Mouse (Mus musculus): ENCODE measurements around the gene Aunip. TPM values are rescaled to one million over a fixed set of nuclear protein-coding genes. Genes with fewer than 3 reads are reported as not detected.

Gene Aunip
- polyA plus RNA-seq, 1 experiment from 2014 or later, result 7.6 TPM

- ATAC-seq (ENCODE audit: low FRiP score), result no peak
- H3K27me3 ChIP-seq, result peaks cover 3% of the 10 kb centered on the region; the same call in 1 of the 2 replicates
- no peak overlapping the region for H3K9ac ChIP-seq
- H3K9me3 ChIP-seq (replicated peaks), result 0 out of 2 replicates have a peak, but pooled peaks cover 7% of the 10 kb centered on the region
- H3K27ac ChIP-seq, result no peak overlapping the region
- WGBS, result 88% methylated on average over 16 of the region's 16 CpGs
- peaks cover 6% of the 10 kb centered on the region for H3K36me3 ChIP-seq
- H3K4me3 ChIP-seq, result no peak overlapping the region
- H3K4me1 ChIP-seq, result peaks cover 7% of the 10 kb centered on the region
- no peak overlapping the region for H3K4me2 ChIP-seq (replicated peaks)
These were observed 52.8 kb downstream of the Aunip start for GRCm38 (mm10) chr4:134563624-134564023.

GRCm38 (mm10) chr4:134564093-134564492, 53.3 kb downstream of the Aunip start:
- no peak overlapping the region for H3K4me2 ChIP-seq (replicated peaks)
- peaks cover 5% of the 10 kb centered on the region for H3K4me1 ChIP-seq
- peaks cover 7% of the 10 kb centered on the region for H3K36me3 ChIP-seq
- ATAC-seq (ENCODE audit: low FRiP score), result no peak
- 0 out of 2 replicates have a peak, but pooled peaks cover 7% of the 10 kb centered on the region for H3K9me3 ChIP-seq (replicated peaks)
- no peak overlapping the region for H3K4me3 ChIP-seq
- no peak overlapping the region for H3K27ac ChIP-seq
- H3K27me3 ChIP-seq, result peaks cover 3% of the 10 kb centered on the region; the same call in 1 of the 2 replicates
- H3K9ac ChIP-seq, result no peak overlapping the region
- WGBS, result 83% methylated on average over 6 of the region's 6 CpGs

DNA sequence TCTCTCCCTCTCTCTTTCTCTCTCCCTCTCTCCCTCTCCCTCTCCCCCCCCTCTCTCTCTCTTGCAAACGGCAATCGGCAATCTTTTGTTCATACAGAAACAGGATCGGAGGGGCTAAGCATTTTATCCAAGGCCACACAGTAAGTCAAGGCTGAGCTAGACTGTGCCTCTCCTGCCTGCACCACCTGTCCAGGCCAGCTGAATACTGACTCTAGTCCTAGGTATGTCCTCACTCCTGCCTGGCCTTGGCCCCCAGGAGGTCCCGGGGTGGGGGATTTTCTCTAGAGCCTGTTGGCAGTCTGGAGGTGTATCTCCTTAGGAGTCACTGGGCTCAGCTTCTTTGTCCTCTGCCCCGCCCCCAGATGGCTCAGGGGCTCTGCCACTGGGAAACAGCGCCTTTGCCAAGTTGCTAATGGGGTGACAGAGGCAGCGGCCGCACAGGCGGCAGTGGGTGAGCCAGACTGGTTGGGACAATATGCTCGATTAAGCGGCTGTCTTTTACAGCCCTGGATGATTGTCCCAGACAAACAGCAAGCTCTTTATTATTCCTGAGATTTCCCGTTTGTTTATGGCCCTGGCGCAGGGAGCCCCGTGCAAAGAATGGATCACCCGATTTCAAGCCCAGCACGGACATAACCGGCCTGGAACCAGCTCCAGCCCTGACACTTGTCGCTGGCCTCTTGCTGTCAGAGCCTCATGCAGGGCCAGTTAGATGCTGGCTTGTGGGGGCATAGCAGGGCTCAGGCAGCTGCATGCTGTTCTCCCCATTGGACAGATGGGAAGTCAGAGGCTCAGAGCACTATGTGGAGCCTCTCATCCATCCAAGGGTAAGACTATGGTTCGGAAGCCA, 56.8 kb downstream of the Aunip start:
- Histone ChIP-seq H3K4me2 (replicated peaks) (no peak overlapping the region), H3K36me3 (peaks cover 8% of the 10 kb centered on the region), H3K9me3 (replicated peaks) (0 out of 2 replicates have a peak, but pooled peaks cover 7% of the 10 kb centered on the region), H3K27me3 (peaks cover 3% of the 10 kb centered on the region; the same call in 1 of the 2 replicates), H3K4me1 (peaks cover 9% of the 10 kb centered on the region), H3K9ac (no peak overlapping the region), H3K4me3 (no peak overlapping the region), H3K27ac (peak overlapping the region; percentile 57)
- 22% methylated on average over 19 of the region's 19 CpGs for WGBS
- ATAC-seq (ENCODE audit: low FRiP score), result peak; percentile 76

DNA sequence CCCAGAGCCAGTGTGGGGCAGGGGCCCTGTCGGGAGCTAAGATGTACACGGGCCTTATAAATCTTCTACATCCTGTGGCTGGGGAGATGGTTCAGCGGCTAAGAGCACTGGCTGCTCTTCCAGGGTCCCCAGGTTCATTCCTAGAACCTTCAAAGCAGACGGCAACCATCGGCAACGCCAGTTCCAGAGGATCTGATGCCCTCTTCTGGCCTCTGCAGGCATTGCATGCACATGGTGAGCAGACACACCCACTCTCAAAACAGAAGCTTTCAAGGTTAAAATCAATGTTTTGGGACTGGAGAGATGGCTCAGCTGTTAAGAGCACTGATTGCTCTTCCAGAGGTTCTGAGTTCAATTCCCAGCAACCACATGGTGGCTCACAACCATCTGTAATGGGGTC, 58.4 kb downstream of the Aunip start:
- 77% methylated on average over 6 of the region's 6 CpGs for WGBS
- Histone ChIP-seq H3K9me3 (replicated peaks) (peaks cover 7% of the 10 kb centered on the region; the same call in 1 of the 2 replicates), H3K4me1 (peaks cover 11% of the 10 kb centered on the region)

DNA sequence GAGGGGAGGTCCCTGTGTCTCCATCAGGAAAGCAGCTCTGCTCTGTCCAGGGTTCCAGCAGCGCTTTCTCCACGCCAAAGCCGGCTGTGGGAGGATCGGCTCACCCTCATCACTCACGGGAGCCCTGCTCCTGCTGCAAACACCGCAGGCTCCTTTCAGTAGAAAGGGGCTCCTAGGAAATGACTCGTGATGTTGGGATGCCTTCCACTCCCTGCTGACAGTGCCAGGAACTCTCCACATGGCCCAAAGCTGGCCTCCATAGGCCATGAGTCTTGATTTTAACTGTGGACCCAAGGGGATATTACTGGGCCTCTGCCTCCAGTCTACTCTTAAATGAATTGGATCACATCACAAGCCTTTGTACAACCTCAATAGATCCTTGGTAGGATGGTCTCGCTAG, 59.0 kb downstream of the Aunip start:
- Histone ChIP-seq H3K4me1 (peaks cover 11% of the 10 kb centered on the region), H3K9ac (no peak overlapping the region), H3K27me3 (peaks cover 3% of the 10 kb centered on the region; the same call in 1 of the 2 replicates), H3K27ac (no peak overlapping the region), H3K4me3 (no peak overlapping the region), H3K4me2 (replicated peaks) (no peak overlapping the region), H3K36me3 (peaks cover 8% of the 10 kb centered on the region), H3K9me3 (replicated peaks) (peaks cover 7% of the 10 kb centered on the region; the same call in 1 of the 2 replicates)
- ATAC-seq (ENCODE audit: low FRiP score), result no peak
- 74% methylated on average over 8 of the region's 8 CpGs for WGBS

More for the DNA sequence above, 58.4 kb downstream of the Aunip start:
- no peak overlapping the region for H3K4me2 ChIP-seq (replicated peaks)
- H3K27ac ChIP-seq, result no peak overlapping the region
- no peak overlapping the region for H3K9ac ChIP-seq
- H3K4me3 ChIP-seq, result no peak overlapping the region
- H3K27me3 ChIP-seq, result peaks cover 3% of the 10 kb centered on the region; the same call in 1 of the 2 replicates
- ATAC-seq (ENCODE audit: low FRiP score), result no peak
- peaks cover 8% of the 10 kb centered on the region for H3K36me3 ChIP-seq

- Histone ChIP-seq H3K9me3 (replicated peaks) (no peaks in the 10 kb centered on the region; the same call in 1 of the 2 replicates), H3K9ac (peak overlapping the region; percentile 19; the same call in 1 of the 2 replicates), H3K27ac (peak overlapping the region; percentile 35), H3K27me3 (peaks cover 3% of the 10 kb centered on the region; the same call in 1 of the 2 replicates), H3K4me2 (replicated peaks) (no peak overlapping the region), H3K36me3 (peaks cover 4% of the 10 kb centered on the region), H3K4me3 (no peak overlapping the region), H3K4me1 (peaks cover 19% of the 10 kb centered on the region)
- ATAC-seq (ENCODE audit: low FRiP score), result no peak
- 56% methylated on average over 14 of the region's 14 CpGs for WGBS
These were observed 60.1 kb downstream of the Aunip start for GRCm38 (mm10) chr4:134570704-134571451.

GRCm38 (mm10) chr4:134572449-134573300, 61.9 kb downstream of the Aunip start:
- WGBS, result 77% methylated on average over 24 of the region's 24 CpGs

More at GRCm38 (mm10) chr4:134572449-134573300, 61.9 kb downstream of the Aunip start:
- Histone ChIP-seq H3K4me3 (no peak overlapping the region), H3K27me3 (no peaks in the 10 kb centered on the region), H3K9me3 (replicated peaks) (no peaks in the 10 kb centered on the region; the same call in 1 of the 2 replicates), H3K4me2 (replicated peaks) (no peak overlapping the region), H3K27ac (no peak overlapping the region), H3K9ac (no peak overlapping the region), H3K4me1 (peaks cover 14% of the 10 kb centered on the region), H3K36me3 (0 out of 2 replicates have a peak, but pooled peaks cover 2% of the 10 kb centered on the region)
- ATAC-seq (ENCODE audit: low FRiP score), result no peak

Small RNAs within 50 kb of the gene (microRNA-seq; reads per million reads assigned to microRNA genes)
- gene Gm23634, result 1.1 reads per million
- not detected for gene Mir6403

Other genes with a start within 250 kb of the Aunip start
- gene Pdik1l, start 223.1 kb upstream of the Aunip start, polyA plus RNA-seq (2016; fragmentation: Nextera tagmentation; extraction: Ambion mirVana), result 30.8 and 32.5 TPM in 2 replicates
- gene Trim63, start 195.9 kb upstream of the Aunip start, polyA plus RNA-seq (2016; fragmentation: Nextera tagmentation; extraction: Ambion mirVana), result 0.54 and 1.6 TPM in 2 replicates
- gene Slc30a2, start 167.8 kb upstream of the Aunip start, polyA plus RNA-seq (2016; fragmentation: Nextera tagmentation; extraction: Ambion mirVana), result not detected in 2 replicates
- gene Extl1, start 127.1 kb upstream of the Aunip start, polyA plus RNA-seq (2016; fragmentation: Nextera tagmentation; extraction: Ambion mirVana), result 1.2 and 1.7 TPM in 2 replicates
- 9.2 and 10.7 TPM in 2 replicates for gene Pafah2, start 114.7 kb upstream of the Aunip start, polyA plus RNA-seq (2016; fragmentation: Nextera tagmentation; extraction: Ambion mirVana)
- 4,582 and 4,772 TPM in 2 replicates for gene Stmn1, start 42.7 kb upstream of the Aunip start, polyA plus RNA-seq (2016; fragmentation: Nextera tagmentation; extraction: Ambion mirVana)
- 9.7 and 9.8 TPM in 2 replicates for gene Paqr7, start 14.3 kb upstream of the Aunip start, polyA plus RNA-seq (2016; fragmentation: Nextera tagmentation; extraction: Ambion mirVana)
- gene Mtfr1l, start 24.4 kb downstream of the Aunip start, polyA plus RNA-seq (2016; fragmentation: Nextera tagmentation; extraction: Ambion mirVana), result 137 and 140 TPM in 2 replicates
- gene Selenon, start 41.2 kb downstream of the Aunip start, polyA plus RNA-seq (2016; fragmentation: Nextera tagmentation; extraction: Ambion mirVana), result 36.7 and 42.8 TPM in 2 replicates
- 6.4 and 7.4 TPM in 2 replicates for gene Man1c1, start 193.3 kb downstream of the Aunip start, polyA plus RNA-seq (2016; fragmentation: Nextera tagmentation; extraction: Ambion mirVana)